Mouse (Mus musculus): Measurements from ENCODE around the gene Prkaa2. TPM values are rescaled to one million over a fixed set of nuclear protein-coding genes. Genes with fewer than 3 reads are reported as not detected.

The Prkaa2 gene
- polyA plus RNA-seq, 1 experiment from 2014 or later, result 1.9 TPM

DNA sequence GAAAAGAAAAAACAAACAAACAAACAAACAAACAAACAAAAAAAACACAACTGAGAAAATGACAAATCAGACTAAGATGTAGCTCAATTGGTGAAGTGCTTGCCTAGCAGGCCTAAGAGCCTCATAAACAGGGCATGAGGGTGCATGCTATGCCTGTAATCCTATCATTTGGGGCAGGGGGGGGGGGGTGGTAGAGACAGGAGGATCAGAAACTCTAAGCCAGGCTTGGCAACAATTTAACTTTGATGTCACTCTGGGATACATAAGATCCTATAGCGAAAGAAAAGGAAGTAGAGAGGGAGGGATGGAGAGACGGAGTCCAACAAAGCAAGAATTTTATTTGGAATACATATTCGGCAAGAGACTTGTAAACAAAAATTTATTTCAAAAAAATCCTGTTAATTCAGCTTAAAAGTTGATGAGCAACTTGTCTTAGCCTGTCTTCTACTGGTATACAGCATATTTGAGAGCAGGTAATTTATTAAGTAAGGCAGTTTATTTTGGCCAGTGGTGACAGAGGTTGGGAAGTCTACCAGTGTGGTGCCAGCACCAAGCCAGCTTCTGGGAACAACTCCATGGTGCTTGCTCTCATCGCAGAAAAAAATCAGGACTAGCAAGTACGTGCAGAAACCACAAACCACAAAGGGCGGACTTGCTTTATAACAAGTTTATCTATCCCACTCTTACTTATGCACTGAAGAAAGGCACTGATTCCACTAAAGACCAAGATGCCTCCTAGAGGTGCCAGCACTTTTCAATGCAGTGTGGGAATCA is 5.4 kb downstream of the Prkaa2 start:
- WGBS, result 90% methylated on average over 6 of the region's 6 CpGs
- no peak overlapping the region for H3K27ac ChIP-seq (replicated peaks)

DNA sequence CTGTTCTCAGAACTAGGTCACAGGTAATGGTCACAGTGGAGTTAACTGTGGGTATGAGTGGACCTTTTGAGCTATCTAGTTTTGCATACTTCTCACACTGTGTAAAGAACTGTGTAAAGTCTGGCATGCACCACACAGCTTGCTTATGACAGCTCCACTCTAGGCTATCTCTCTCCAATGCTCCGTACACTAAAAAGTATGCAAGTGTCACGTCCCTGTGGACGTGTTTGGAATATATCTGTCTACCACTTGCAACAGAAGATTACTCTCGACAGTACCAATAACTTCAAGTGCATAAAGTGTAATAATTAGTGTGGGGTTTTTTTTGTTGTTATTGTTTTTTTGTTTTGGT is 8.4 kb downstream of the Prkaa2 start:
- Histone ChIP-seq H3K27ac (replicated peaks) (no peak overlapping the region), H3K4me3 (no peak overlapping the region), H3K9me3 (replicated peaks) (no peaks in the 10 kb centered on the region), H3K27me3 (ENCODE audit: low read depth, poor library complexity, severe bottlenecking) (no peaks in the 10 kb centered on the region), H3K4me1 (no peaks in the 10 kb centered on the region), H3K36me3 (no peaks in the 10 kb centered on the region)
- WGBS, result 89% methylated on average over 4 of the region's 4 CpGs
- no peak for DNase-seq (ENCODE audit: low spot score)

More for the DNA sequence above, 5.4 kb downstream of the Prkaa2 start:
- Histone ChIP-seq H3K36me3 (no peaks in the 10 kb centered on the region), H3K9me3 (replicated peaks) (no peaks in the 10 kb centered on the region), H3K4me3 (no peak overlapping the region), H3K27me3 (ENCODE audit: low read depth, poor library complexity, severe bottlenecking) (peaks cover 23% of the 10 kb centered on the region), H3K4me1 (peaks cover 12% of the 10 kb centered on the region)
- DNase-seq (ENCODE audit: low spot score), result no peak

DNA sequence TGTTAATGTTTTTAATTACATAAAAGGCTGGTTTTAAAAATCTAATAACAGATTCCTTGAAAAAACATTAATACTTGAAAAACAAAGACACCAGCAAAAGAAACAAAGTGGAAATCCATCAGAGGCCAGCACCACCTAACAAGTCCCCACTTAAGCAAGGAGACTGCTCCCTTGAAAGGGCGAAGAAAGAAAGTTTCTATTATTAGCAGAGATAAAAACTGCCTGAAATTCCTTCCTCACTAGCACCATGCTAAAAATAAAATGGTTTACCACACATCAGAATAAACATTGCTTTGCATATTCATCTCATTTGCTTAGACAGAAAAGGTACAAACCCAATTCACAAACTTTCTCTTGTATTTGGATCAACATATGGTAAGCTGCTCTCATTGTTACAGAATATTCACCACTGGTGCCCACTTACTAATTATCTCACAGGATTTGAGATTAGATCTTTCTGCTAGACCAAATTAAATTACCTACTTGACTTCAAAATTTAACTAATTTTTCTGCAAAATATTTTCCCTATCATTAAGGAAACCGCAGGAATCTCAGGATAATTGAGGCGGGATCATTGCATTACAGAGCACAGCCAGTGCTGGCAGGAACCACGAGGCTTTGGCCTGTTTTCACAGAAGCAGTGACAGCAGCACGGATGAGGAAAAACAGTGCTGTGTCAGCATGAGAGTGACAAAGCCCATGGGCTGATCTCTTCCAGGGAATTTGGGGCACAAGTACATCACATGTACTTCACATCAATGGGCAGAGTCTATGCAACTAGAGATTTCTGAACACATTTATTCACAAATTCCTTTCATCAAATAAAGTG is 9.0 kb downstream of the Prkaa2 start:
- 71% methylated on average over 5 of the region's 5 CpGs for WGBS
- no peaks in the 10 kb centered on the region for H3K27me3 ChIP-seq (ENCODE audit: low read depth, poor library complexity, severe bottlenecking)
- no peak overlapping the region for H3K4me3 ChIP-seq
- H3K4me1 ChIP-seq, result no peaks in the 10 kb centered on the region
- no peaks in the 10 kb centered on the region for H3K36me3 ChIP-seq
- no peak for DNase-seq (ENCODE audit: low spot score)
- H3K27ac ChIP-seq (replicated peaks), result no peak overlapping the region
- H3K9me3 ChIP-seq (replicated peaks), result no peaks in the 10 kb centered on the region

DNA sequence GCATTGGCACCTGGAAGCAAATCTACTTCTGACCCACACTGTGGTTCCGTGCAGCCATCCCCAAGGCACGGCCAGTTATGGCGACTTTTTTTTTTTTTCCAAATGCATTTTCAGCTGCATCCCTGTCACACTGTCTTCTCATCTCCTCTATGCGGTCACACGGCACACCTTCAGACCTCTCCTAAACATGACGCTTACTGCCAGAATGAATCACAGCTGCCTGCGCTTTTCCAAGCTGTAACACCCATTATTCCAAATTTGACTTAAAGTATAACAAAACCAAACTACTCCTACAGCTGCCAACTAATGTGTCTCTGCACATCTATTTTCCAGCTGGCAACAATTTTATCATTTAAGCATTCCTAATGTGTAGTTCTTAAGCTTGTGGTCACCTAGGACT is 11.0 kb downstream of the Prkaa2 start:
- H3K27me3 ChIP-seq (ENCODE audit: low read depth, poor library complexity, severe bottlenecking), result no peaks in the 10 kb centered on the region
- WGBS, result 95% methylated on average over 7 of the region's 7 CpGs
- no peak overlapping the region for H3K27ac ChIP-seq (replicated peaks)
- no peak overlapping the region for H3K4me3 ChIP-seq
- H3K36me3 ChIP-seq, result no peaks in the 10 kb centered on the region
- H3K9me3 ChIP-seq (replicated peaks), result no peaks in the 10 kb centered on the region
- no peaks in the 10 kb centered on the region for H3K4me1 ChIP-seq
- no peak for DNase-seq (ENCODE audit: low spot score)

DNA sequence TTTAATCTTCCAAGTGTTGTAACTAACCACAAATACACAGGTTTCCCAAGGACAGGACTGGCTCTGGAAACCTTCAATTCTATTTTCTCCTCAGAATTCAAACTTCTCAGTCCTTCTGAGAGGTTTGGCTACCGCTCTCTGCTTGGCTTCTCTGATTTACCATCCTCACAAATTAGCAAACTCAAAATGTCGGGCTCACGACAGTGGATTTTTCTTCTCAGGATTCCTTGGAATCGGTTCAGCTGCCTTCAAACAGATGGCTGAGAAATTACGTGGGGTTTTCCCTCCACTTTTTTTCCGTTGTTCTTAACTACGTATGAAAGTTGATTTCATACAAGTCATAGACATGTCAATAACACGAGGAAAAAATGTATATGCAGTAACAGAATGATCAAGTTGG is 11.5 kb downstream of the Prkaa2 start:
- H3K9me3 ChIP-seq (replicated peaks), result no peaks in the 10 kb centered on the region
- no peaks in the 10 kb centered on the region for H3K27me3 ChIP-seq (ENCODE audit: low read depth, poor library complexity, severe bottlenecking)
- no peak overlapping the region for H3K4me3 ChIP-seq
- WGBS, result 92% methylated on average over 8 of the region's 8 CpGs
- DNase-seq (ENCODE audit: low spot score), result no peak
- no peaks in the 10 kb centered on the region for H3K4me1 ChIP-seq
- no peaks in the 10 kb centered on the region for H3K36me3 ChIP-seq
- H3K27ac ChIP-seq (replicated peaks), result no peak overlapping the region

DNA sequence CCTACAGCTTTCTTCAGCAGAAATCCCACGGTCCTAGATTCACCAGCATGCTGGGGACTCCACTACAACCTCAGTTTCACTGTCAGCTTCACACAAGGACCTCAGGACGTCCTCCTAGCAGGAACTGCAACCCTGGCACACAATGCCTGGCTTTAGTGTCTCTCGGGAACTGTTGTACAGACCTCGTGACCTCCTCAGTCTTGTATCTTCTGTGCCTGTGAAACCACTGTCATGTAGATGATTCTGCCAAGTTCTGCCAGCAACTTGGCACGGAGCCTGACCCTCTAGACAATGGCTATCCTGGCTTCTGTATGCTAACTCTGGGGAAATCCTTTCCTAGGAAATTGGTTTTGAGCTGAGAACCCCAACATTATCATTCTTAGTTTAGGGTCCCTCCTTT is 14.4 kb downstream of the Prkaa2 start:
- 82% methylated on average over 5 of the region's 5 CpGs for WGBS
- H3K27me3 ChIP-seq (ENCODE audit: low read depth, poor library complexity, severe bottlenecking), result no peaks in the 10 kb centered on the region
- no peak for DNase-seq (ENCODE audit: low spot score)
- no peaks in the 10 kb centered on the region for H3K4me1 ChIP-seq
- no peak overlapping the region for H3K27ac ChIP-seq (replicated peaks)
- H3K9me3 ChIP-seq (replicated peaks), result no peaks in the 10 kb centered on the region
- no peaks in the 10 kb centered on the region for H3K36me3 ChIP-seq
- no peak overlapping the region for H3K4me3 ChIP-seq

DNA sequence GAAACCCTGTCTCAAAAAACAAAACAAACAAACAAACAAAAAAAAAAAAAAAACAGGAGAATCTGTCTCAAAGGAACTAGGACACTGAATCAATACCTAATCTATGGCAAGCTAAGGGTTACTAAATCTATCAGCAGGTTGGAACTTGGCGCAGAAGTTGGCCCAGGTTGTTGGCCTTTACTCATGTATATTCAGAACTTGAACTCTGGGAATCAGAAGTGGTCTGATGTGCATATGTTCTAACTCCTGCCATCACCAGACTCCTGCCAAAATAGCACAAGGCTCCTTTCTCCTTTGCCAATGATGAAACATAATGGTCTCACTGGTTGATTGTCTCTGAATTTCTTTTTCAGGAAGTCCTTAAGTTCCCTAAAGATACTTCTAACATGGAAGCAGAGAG is 15.7 kb downstream of the Prkaa2 start:
- Histone ChIP-seq H3K27ac (replicated peaks) (no peak overlapping the region), H3K36me3 (no peaks in the 10 kb centered on the region), H3K9me3 (replicated peaks) (no peaks in the 10 kb centered on the region), H3K27me3 (ENCODE audit: low read depth, poor library complexity, severe bottlenecking) (no peaks in the 10 kb centered on the region), H3K4me3 (no peak overlapping the region), H3K4me1 (no peaks in the 10 kb centered on the region)
- DNase-seq (ENCODE audit: low spot score), result no peak
- 97% methylated on average over 1 of the region's 1 CpGs for WGBS

DNA sequence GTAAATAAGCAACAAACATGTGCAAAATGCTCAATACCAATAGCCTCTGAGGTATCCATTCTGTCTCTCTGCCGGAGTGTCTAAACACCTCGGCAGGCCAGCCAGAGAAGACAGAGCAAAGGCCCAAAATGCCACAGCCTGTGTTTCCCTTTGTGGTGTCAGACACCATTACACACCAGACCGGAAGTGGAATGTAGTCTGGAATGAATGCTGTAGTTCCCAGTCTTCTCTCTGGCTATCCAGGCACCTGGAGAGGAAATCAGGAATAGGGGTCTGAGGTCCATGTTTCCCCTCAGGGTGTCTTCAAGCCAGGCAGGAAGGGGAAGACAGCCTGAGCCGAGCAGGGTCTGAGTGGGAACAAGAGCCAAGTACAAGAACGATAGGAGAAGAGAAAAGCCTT is 19.3 kb downstream of the Prkaa2 start:
- H3K9me3 ChIP-seq (replicated peaks), result no peaks in the 10 kb centered on the region
- 89% methylated on average over 5 of the region's 5 CpGs for WGBS
- no peak for DNase-seq (ENCODE audit: low spot score)
- no peak overlapping the region for H3K27ac ChIP-seq (replicated peaks)
- no peaks in the 10 kb centered on the region for H3K27me3 ChIP-seq (ENCODE audit: low read depth, poor library complexity, severe bottlenecking)
- H3K4me1 ChIP-seq, result no peaks in the 10 kb centered on the region
- H3K4me3 ChIP-seq, result no peak overlapping the region
- no peaks in the 10 kb centered on the region for H3K36me3 ChIP-seq

DNA sequence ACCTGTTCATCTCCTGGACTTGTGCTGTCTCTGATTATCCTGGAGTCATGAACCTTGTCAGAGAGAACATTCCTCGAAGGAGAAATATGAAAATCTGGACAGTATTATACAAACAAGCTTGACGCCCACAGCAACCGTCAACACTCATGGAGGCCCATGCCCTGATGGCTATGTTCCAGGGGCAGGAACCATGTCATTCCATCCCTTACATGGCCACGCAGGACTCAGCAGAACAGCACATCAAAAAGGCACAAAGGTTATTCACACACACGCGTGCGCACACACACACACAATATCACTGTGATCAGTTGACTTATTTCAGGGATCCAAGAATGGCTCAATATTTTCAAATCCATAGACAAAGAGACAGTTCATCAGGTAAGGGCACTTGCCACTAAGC is 20.3 kb downstream of the Prkaa2 start:
- no peak for DNase-seq (ENCODE audit: low spot score)
- Histone ChIP-seq H3K27me3 (ENCODE audit: low read depth, poor library complexity, severe bottlenecking) (no peaks in the 10 kb centered on the region), H3K9me3 (replicated peaks) (no peaks in the 10 kb centered on the region), H3K4me3 (no peak overlapping the region), H3K36me3 (no peaks in the 10 kb centered on the region), H3K4me1 (no peaks in the 10 kb centered on the region), H3K27ac (replicated peaks) (no peak overlapping the region)
- 94% methylated on average over 7 of the region's 7 CpGs for WGBS

DNA sequence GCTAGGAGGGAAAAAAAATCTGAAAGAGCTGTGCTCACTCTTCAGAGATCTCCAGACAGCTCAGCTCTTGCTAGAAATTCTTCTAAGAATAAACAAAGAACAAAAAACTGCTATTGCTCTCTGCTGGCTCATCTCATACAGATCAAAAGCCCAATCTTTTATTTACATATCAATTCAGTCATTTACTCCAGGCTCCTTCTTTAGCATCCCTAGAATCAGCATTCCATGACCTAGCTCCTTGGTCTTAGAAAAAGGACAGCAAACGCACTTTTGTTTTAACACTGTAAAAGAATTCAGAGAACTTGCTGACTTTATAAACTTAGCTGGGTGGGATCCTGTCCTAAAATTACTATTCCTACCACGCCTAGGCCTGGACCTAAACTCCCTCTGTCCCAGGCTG is 21.0 kb downstream of the Prkaa2 start:
- no peak overlapping the region for H3K4me3 ChIP-seq
- H3K4me1 ChIP-seq, result no peaks in the 10 kb centered on the region
- no peak overlapping the region for H3K27ac ChIP-seq (replicated peaks)
- H3K9me3 ChIP-seq (replicated peaks), result no peaks in the 10 kb centered on the region
- WGBS, result 81% methylated on average over 2 of the region's 2 CpGs
- no peak for DNase-seq (ENCODE audit: low spot score)
- H3K36me3 ChIP-seq, result no peaks in the 10 kb centered on the region
- H3K27me3 ChIP-seq (ENCODE audit: low read depth, poor library complexity, severe bottlenecking), result no peaks in the 10 kb centered on the region

DNA sequence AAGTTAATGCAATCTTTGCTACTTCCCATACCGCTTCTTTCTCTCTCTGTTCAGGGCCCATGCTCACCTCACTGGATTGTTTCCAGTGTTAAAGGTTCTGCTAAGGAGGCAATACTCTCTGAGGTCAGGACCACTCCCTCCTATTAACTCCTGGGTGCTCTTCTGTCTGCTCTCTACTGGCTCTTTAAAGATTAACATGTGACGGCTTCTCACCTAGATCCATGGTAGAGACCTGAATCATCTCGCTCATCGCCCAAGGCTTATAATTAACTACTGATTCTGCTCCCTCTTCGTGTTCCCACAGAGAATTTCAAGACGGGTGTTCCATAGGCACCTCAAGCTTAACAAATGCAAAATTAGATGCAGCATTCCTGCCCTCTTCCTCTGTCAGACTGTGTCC is 33.5 kb downstream of the Prkaa2 start:
- Histone ChIP-seq H3K27me3 (ENCODE audit: low read depth, poor library complexity, severe bottlenecking) (no peaks in the 10 kb centered on the region), H3K36me3 (no peaks in the 10 kb centered on the region), H3K4me1 (no peaks in the 10 kb centered on the region), H3K27ac (replicated peaks) (no peak overlapping the region), H3K4me3 (no peak overlapping the region), H3K9me3 (replicated peaks) (no peaks in the 10 kb centered on the region)
- no peak for DNase-seq (ENCODE audit: low spot score)
- 91% methylated on average over 6 of the region's 6 CpGs for WGBS

DNA sequence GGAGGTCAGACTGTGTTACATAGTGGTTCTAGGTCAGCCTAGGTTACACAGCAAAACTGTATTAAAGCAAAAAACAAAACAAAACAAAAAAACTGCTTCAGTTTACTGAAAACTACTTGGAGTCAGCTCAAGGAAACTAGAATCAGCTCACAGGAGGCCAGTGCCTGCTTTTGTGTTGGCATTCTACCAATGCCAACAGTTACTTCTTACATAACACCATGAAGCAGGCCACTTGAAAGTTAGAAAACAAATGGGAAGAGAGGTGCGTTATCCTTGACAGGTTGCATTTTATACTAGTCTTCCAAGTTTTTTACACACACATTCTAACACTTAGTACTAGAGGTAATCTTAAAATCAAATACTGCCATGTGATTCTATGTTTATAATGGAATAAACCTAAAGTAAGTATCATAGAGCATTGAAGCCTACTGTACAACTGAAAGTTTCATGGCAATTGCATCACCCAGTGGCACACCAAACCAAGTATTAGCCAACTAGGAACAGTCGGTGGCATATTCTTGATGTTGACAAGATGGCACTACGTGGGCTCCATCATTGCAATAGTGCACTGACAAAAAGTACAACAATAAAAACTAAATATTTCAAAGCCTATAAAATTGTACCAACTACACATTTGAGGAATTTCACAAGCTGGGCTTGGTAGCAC is 37.8 kb downstream of the Prkaa2 start:
- DNase-seq (ENCODE audit: low spot score), result no peak
- no peak overlapping the region for H3K27ac ChIP-seq (replicated peaks)
- H3K4me1 ChIP-seq, result no peaks in the 10 kb centered on the region
- H3K4me3 ChIP-seq, result no peak overlapping the region
- H3K36me3 ChIP-seq, result no peaks in the 10 kb centered on the region
- no peaks in the 10 kb centered on the region for H3K9me3 ChIP-seq (replicated peaks)
- WGBS, result 95% methylated on average over 3 of the region's 3 CpGs
- H3K27me3 ChIP-seq (ENCODE audit: low read depth, poor library complexity, severe bottlenecking), result no peaks in the 10 kb centered on the region

DNA sequence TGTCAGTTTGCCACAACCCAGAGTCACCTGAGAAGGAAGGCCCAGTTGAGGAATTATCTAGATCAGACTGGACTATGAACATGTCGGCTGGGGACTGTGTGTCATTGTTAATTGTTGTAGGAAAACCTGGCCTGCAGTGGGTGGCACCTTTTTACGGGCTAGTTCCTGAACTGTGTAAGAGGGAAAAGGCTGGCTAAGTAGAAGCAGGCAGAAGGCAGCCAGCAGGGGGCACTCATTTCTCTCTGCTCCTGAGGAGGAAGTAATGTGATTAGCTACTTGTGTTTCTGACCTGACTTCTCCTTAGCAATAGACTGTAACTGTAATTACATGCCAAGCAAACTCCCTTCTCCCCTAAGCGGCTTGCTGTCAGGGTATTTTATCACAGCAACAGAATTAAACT is 38.7 kb downstream of the Prkaa2 start:
- Histone ChIP-seq H3K27ac (replicated peaks) (no peak overlapping the region), H3K27me3 (ENCODE audit: low read depth, poor library complexity, severe bottlenecking) (no peaks in the 10 kb centered on the region), H3K4me1 (no peaks in the 10 kb centered on the region), H3K36me3 (no peaks in the 10 kb centered on the region), H3K4me3 (no peak overlapping the region), H3K9me3 (replicated peaks) (no peaks in the 10 kb centered on the region)
- peak; percentile 51 for DNase-seq (ENCODE audit: low spot score)
- WGBS, result 48% methylated on average over 3 of the region's 3 CpGs

Measured in midbrain, embryonic 10.5 days (tissue).